Mouse (Mus musculus): ENCODE measurements around the gene Xpo6. TPM values are rescaled to one million over a fixed set of nuclear protein-coding genes. Genes with fewer than 3 reads are reported as not detected.

Gene Xpo6
- polyA plus RNA-seq, 3 experiments from 2014 or later: 66.7 to 148 (median 128) TPM

DNA sequence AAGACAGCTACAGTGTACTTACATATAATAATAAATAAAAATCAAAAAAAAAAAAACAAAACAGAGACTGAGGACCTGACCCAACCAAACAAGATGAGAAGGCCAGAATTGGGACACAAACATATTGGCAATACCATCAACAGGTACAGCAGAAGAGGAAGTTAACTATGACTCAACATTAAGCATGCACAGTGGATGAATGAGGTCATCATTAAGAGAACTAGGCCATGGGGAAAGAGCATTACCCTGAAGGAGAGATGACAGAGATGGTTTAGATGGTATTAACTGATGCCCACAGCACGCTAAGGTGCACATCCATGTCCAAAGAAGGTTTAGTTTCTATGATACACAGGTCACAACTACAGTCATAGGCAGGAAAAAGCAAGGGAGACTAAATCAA lies 6.1 kb downstream of the Xpo6 start:
- ATAC-seq: peak; percentile 52

DNA sequence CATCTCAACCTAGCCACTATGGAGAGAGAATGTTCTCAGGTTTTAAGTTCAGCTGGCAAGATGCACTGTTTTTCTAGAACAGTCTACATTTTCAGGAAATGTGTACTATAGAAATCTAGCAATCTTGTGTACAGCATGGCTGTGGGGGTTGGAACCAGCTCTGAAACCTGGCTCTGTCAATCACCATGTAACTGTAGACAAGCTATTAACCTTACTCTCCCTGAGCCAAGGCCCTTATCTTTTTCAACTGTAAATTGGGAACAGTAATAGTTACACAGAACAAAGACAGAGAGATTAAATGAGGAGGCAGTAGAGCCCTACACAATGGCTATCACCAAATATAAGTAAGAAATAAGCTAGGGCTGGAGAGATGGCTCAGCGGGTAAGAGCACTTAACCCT lies 8.8 kb downstream of the Xpo6 start:
- no peak for ATAC-seq

DNA sequence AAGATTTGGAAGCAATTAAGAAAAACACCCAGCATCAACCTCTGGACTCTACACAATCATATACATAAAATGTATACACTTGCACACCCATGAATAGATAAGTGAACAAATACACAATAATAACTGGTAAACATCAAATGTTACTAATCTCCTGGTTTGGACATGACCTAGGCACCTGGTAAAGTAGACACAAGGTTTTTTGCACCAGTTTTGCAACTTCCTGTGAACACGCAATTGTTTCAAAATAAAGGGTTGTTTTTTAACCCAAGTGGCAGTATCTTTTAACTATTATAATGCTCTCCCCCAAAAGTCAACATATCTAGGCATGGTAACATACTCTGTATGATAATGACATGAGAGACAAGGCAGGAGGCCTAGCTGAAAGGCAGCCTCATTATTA lies 10.8 kb downstream of the Xpo6 start:
- no peak for ATAC-seq

DNA sequence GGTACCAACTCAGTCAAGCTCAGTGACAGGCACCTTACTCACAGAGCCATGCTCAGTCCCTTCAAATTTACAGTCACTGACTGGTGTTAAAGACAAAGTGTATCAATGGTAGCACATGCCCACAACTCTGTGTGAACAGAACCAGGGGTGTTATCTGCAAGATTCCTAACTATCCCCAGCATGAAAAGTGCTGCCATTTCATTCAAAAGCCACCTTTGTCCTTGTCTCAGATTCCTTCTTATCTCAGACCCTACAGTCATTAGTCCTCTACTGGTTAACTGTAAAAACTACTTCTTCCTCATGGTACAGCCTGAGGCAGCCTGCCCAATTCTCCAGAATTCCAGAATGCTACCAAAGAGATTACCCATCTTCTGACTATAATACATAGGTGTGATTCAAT lies 14.3 kb downstream of the Xpo6 start:
- no peak for ATAC-seq

DNA sequence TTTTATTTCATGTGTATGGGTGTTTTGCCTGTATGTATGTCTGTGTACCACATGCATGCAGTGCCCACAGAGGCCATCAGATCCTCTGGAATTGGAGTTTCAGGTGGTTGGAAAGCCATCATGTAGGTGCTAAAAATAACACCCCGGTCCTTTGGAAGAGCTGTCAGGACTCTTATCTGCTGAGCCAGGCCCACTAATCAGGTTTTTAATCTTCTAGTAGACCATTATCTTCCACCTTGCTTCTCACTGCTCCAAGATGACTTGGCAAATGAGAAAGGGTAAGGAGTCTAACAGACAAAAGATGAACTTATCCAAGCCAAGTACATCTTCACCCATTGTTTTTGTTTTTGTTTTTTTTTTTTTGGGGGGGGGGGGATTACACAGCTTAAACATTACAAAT lies 16.7 kb downstream of the Xpo6 start:
- no peak for ATAC-seq

DNA sequence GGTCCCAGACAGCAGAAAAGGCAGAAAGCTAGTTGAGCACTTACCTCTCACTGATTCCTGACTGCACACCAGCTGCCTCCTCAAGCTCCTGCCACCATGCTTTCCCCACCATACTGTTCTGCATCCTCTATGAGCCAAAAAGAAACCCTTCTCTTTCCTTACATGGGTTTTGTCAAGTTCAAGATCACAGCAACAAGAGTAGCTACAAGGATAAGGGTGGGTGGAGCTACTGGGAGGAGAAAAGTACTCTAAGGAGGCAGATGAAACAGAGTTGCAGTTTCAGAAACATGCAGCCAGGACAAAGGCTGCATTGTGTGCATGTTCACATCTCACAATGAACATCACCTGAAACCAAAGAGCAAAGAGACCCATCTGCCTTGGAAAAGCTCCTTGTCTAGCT lies 18.8 kb downstream of the Xpo6 start:
- ATAC-seq: no peak

DNA sequence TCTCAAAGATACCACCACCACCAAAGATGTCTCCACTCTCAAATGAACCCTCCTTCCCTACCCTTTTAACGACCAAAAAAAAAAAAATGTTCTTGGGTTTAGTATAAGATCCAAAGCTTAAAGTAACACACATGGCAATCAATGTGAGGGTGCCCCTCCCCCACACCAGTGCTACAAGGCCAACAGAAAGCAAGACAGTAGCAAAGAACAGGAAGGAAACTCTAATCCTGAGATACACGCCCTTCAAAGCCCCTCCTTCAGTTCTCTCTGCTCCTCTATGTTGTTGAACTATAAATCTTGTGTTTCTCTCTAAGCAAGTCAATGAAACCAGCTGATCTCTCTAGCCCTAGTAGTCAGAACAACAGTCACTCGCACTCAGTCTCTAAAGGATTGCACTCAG lies 19.3 kb downstream of the Xpo6 start:
- peak; percentile 60 for ATAC-seq

DNA sequence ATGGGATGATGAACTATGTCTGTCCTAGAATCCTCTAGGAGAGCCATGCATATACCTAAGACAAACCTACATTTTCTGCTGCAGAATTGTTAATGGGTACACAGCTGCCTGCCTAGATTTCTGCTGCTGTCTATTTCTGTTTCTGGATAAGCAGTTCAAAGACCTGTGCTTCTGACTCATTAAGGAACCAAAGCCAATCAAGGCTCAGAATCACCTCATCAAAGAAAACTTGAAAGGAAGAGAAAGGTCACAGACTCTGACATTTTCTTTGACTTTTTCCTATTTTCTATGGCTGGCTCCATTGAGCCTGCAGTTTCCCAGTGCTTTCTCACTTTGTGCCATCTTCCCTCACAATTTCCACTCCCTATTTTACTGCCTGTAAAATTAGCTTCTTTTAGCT lies 21.5 kb downstream of the Xpo6 start:
- peak; percentile 86 for ATAC-seq

DNA sequence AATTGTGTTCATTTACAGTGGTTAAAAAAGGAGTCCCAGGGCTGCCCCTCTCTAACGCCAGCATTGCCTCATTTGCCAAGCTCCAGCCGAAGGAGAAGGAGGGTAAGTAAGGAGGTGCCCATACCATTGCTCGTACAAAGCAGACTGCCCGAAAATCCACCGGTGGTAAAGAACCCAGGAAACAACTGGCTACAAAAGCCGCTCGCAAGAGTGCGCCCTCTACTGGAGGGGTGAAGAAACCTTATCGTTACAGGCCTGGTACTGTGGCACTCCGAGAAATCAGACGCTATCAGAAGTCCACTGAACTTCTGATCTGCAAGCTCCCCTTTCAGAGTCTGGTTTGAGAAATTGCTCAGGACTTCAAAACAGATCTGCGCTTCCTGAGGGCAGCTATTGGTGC lies 24.3 kb downstream of the Xpo6 start:
- no peak for ATAC-seq

DNA sequence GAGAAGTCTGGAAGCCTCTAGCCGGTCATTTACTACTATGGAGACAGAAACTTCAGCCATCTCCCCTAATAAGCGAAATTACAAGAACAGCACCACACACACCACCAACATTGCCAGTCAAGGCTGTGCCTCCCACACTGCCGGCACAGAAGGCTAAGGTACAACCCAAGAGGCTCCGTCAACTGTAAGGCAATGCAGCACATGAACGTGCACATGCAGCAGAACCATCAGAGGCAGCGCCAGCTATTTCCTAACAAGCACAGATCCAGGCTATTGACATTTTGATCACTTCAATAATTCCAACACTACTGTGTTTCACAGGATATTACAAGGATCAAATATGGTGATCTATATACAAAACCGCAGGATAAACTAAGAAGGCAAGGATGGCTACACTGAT lies 24.8 kb downstream of the Xpo6 start:
- ATAC-seq: no peak

DNA sequence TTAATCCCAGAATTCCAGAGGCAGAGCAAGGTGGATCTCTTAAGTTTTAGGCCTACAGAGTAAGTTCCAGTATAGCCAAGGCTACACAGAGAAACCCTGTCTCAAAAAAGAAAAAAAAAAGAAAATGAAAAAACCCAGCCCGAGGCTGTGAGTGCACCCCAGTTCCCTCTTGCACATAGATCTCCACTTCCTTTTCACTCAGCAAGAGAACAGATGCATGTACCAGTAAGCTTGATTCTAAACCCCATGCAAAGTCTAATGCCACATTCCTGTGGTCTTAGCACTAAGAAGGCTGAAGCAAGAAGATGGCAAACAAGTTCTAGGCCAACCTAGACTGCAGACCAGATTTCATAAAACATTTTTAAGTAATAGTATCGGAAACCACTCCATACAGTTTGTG lies 25.4 kb downstream of the Xpo6 start:
- ATAC-seq: no peak

DNA sequence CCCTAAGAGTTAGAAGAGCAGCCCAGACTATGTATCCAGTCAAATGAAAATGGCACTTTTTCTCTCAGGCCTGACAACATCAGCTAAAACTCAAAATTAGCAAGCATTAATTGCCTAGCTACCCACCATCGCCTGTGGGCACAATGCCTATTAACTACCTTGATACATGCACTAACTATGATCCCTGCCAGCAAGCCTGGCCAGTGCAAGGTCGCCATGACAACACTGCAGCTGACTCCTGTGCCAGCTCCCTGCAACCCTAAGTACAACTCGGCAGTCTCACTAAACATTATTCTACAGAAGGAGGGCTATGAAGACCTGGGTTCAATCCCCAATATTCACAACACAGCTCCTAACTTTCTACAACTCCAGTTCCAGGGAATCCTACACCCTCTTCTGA lies 28.3 kb downstream of the Xpo6 start:
- no peak for ATAC-seq

DNA sequence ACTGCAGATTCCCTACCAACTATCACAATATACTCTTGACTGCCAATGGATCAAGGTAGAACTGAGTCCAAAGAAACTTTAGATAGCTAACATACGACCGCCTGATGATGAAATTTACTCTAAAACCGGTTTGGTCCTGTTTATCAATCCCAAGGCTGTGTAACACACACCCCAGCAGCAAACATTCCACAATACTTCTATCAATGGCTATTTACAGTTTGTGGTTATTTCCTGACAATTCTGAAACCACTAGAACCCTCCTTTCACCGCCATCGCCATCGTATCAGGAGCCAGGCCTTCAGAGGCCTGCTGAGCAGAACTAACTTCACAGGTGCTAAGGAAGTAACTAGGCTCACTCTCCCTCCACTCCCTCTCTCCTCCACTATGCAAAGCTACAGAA lies 31.7 kb downstream of the Xpo6 start:
- no peak for ATAC-seq

DNA sequence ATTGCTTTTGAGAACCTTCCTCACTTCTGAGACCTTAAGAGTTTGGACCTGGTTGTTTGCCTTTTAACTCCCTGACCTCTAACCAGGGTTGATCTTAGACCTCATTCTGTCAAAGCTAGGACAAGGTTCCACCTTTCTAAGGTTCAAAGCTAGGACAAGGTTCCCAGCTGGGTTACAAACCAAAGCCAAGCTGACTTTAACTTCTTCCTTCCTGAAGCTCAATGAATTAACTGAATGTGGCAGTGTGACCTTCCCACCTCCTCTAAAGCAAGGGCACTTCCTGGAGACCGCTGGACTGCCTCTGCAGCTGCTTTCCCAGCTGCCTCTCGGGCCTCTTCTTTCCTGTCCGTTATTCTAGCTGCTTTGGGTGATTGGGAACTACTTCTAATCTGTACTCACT lies 32.9 kb downstream of the Xpo6 start:
- no peak for ATAC-seq

DNA sequence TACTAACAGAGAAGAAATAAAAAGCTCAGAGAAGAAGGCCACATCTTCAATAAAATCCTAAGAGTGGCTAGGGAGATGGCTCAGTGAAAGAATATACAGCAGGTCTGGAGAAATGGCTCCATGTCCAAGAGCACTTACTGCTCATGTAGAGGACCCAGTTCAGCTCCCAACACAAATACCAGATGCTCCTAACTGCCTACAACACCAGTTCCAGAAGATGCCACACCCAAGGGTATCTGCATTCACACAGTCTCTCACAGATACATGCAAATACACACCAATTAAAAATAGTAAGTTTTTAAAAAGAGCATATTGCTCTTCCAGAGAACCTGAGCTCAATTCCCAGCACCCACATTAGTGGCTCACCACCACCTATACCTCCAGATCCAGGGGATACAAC lies 33.7 kb downstream of the Xpo6 start:
- ATAC-seq: no peak

DNA sequence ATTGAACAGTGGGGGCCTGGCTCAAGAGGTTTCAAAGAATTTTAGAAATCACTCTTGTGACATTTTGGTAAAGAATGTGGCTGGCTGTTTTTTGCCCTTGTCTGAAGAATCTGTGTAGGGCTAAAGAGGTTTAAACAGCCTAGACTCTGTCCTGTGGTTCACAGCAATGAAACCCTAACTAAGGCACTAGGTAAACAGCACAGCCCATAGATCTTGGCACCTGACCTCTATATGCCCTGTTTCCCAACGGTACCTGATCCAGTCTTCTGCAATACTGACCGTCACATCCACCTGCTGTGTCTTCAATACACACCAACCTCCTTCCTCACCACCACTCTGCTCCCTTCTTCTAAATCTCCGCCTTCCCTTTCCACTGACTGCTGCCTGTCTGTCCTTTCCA lies 42.1 kb downstream of the Xpo6 start:
- ATAC-seq: no peak

DNA sequence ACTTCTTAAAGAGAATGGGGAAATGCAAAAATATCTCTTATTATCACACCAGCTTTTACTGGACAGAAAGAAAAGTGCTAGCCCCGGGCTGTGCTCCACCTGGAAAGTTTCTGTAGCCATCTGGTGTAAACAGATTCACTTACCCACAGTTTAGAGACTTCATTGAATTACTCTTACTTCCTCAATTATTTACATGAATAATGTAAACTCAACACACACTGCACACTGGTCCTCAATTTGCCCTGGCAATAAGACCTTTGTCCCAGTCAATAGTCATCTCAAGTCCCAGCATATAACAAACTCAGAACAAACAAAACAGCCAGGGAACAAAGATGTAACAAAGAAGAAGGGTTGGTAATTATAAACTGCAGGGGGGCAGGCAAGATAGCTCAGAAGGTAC lies 44.6 kb downstream of the Xpo6 start:
- no peak for ATAC-seq

DNA sequence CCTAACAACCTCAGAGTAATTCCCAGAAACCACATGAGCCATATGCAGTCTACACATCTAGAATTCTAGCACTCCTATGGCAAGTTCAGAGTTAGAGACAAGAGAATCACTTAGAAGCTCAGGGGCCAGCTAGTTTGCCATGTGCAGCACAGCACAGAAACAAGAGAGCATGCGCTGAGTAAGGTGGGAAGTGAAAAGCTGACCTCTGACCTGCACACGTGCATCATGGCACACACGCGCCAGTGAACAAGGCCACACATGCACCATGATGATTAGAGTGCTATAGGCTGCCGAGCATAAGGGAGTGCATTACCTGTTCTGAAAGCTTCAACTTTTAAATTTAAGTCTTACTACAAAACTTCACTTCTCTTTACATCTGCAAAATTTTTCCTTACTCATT lies 45.6 kb downstream of the Xpo6 start:
- ATAC-seq: no peak

DNA sequence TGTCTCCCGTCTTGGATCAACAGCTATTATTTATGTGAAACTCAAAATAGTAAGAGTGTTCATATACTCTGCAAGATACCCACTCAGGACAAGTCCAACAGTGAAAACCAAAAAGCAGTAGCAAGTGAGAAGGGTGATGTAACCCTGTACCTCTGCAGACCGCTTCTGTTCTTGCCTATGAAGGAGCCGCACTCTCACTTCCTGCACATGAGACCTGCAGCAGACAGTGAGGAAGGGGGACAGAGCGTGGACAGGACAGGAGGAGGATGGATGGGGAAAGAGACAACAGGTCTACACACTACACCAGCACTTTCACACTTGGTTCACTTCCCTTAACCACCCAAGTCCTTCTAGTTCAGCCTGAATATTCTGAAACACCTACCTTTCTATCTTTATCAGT lies 48.0 kb downstream of the Xpo6 start:
- ATAC-seq: no peak

DNA sequence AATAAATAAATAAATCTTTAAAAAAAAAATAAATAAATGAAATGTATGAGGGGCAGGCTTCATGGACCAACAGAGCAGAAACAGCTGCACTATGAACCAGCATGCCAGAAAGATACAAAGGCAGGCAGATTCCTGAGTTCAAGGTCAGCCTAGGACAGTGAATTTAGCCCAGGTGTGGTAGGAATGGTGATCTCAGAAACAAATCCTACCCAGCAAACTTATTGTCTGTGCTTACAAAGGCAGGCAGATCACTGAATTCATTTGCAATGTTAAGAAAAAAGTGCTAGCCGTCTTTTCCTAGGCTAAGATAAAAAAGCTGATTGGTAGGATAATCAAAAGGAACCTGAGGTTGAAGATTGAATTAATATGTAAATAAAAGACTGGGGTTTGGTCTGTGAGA lies 54.1 kb downstream of the Xpo6 start:
- ATAC-seq: no peak

DNA sequence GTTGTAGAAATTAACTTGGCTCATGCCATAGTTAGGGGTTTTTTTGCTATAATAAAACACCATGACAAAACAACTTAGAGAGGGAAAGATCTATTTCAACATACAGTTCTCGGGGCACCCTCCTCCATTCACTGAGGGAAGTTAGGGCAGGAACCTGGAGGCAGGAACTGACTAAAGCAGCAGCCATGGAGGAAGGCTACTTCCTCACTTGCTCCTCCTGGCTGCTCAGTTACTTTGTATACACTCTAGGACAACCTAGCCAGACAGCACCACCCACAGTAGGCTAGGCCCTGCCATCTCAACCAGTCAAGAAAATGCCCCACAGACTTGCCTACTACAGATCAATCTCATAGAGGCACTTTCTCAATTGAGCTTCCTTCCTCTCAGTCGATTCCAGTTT lies 55.9 kb downstream of the Xpo6 start:
- no peak for ATAC-seq

DNA sequence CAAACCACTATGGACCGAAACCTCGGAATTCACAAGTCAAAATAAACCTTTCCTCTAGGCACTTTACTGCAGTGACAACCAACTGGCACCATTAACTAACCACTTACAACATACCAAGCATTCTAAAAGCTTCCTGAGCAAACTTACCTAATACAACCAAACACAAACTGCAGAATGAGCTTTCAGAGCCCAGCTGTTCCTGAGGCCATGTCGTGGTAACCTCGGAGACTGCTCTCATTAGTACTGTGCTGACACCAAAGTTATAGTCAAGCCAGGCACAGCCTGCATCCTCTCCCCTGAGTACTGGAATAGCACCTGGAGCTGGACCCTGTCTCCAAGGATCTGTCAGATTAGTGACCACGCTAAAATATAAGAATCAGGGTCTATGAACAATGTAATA lies 62.5 kb downstream of the Xpo6 start:
- ATAC-seq: no peak

DNA sequence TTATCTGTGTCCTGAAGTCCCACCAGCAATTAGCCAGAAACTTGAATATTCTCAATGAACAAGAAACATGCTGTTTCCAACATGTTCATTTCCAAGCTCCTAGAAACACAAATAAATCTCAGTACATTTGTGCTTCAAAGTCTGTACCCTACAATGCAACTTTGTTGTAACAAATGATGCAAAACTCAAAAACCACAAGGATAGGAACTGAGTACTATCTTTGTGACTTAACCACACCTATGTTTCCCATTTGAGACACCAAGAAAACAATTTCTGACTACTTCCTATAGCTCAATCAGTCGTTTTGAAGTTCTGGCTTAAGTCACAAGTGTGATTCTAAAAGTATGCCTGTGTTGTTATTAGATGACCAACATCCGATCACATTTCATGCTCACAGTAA lies 64.9 kb downstream of the Xpo6 start:
- no peak for ATAC-seq

DNA sequence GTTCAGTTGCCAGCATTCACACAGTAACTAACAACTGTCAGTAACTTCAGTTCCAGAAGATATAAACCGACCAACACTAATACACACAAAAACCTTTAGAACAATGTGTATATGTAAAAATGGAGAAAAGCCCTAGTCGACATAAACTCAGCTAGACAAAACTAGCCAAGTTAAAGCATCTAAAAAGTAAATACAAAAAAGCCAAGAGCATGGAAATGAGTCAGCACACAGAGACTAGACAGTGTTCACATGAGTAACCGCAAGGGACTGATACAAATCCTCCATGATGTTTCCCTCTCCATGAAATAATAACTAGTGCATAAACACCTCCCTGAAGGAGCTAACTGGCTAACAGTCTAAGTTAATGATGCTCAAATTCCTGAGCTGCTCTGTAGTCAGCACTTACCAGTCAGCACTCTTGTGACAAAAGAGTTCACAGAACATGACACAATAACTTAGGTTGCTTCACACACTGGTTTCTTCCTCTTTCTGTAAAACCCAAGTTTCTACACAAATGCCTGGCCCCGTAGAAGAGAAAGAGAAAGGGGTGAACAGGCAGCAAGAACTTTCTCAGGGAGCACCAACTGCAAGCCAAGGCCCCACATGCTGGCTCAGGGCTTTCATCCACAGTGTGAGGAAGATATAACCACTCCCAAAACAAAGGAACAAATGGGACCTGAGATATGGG lies 65.5 kb downstream of the Xpo6 start:
- ATAC-seq: no peak

DNA sequence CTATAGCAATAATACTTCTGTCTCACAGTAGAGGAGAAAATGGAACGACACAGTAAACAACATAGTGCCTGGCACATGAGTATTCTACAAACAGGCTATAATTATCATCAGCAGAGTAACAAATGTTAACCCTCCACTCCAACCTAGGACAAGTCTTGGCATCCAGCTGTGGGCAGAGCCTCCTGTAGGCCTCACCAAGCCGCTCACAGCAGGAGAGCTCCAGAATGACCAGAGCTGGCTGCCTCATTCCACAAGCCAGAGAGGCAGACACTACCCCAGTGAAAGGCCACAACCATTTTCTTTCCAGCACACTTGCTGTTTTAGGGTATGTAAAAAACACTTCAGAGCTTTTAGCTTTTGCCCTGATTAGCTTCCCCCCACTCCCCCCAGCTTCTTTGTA lies 72.6 kb downstream of the Xpo6 start:
- no peak for ATAC-seq

DNA sequence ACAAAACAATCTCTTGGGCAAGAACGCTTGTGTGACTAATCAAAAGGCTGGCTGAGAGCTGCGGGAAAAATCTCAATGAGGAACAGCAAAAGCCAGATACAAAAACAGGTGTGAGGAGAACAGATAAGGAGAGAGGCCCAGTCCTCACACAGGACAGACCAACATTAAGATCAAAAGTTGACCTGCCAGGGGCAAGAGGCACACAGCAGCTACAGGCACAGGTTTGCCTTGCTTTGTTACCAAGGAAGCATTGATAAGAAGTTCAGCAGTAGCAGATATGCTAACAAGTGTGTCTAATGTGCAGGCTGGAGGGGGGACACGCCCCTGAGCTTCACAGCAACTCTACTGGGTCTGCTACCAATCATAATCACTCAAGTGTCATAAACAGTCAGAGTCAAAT lies 73.8 kb downstream of the Xpo6 start:
- no peak for ATAC-seq

Measured in inflammation-experienced regulatory T-cells, adult 6 months (primary cell).